Mouse (Mus musculus): ENCODE results near the gene Socs4.
A peak's percentile ranks its signal among the peaks of the same experiment; 100 is the strongest.

Socs4 gene

GRCm38 (mm10) chr14:47340231-47340925, 63.6 kb downstream of the Socs4 start:
- no peak for DNase-seq (ENCODE audit: low read depth, low spot score)

- peak; percentile 23 for DNase-seq (ENCODE audit: low read depth, low spot score)
These were observed 65.1 kb downstream of the Socs4 start for GRCm38 (mm10) chr14:47341811-47342291.
